Mouse (Mus musculus) kidney, postnatal 10 days (tissue): ENCODE results near the gene Zfp609.

Experiments used
- DNase-seq: peaks from one replicate; pipeline ENCODE4 v3.0.0; 2021; ENCODE audit warnings: mixed read lengths

Gene Zfp609

GRCm38 (mm10) chr9:65827344-65828015 lies at the start of gene Zfp609:
Gene Zfp609 (minus strand): TSS chr9:65827564.
- peak; percentile 97 for DNase-seq

GRCm38 (mm10) chr9:65859656-65860055 lies 32.3 kb upstream of the Zfp609 start:
- no peak for DNase-seq

GRCm38 (mm10) chr9:65850203-65850602 lies 22.8 kb upstream of the Zfp609 start:
- no peak for DNase-seq

- peak; percentile 53 for DNase-seq
Observed at GRCm38 (mm10) chr9:65848154-65848553, 20.8 kb upstream of the Zfp609 start.

- peak; percentile 57 for DNase-seq
Observed at GRCm38 (mm10) chr9:65844421-65845165, 17.2 kb upstream of the Zfp609 start.

- DNase-seq = no peak
Observed at GRCm38 (mm10) chr9:65839841-65840240, 12.5 kb upstream of the Zfp609 start.

GRCm38 (mm10) chr9:65836916-65837315 lies 9.6 kb upstream of the Zfp609 start:
- no peak for DNase-seq

GRCm38 (mm10) chr9:65834628-65835354 lies 7.4 kb upstream of the Zfp609 start:
- no peak for DNase-seq

- no peak for DNase-seq
Observed at GRCm38 (mm10) chr9:65833640-65834039, 6.3 kb upstream of the Zfp609 start.

- DNase-seq = no peak
Observed at GRCm38 (mm10) chr9:65833230-65833629, 5.9 kb upstream of the Zfp609 start.

- DNase-seq = no peak
Observed at GRCm38 (mm10) chr9:65832041-65832440, 4.7 kb upstream of the Zfp609 start.

GRCm38 (mm10) chr9:65831164-65831563 lies 3.8 kb upstream of the Zfp609 start:
- no peak for DNase-seq

GRCm38 (mm10) chr9:65830255-65830654 lies 2.9 kb upstream of the Zfp609 start:
- DNase-seq = no peak

- DNase-seq = peak; percentile 76
Observed at GRCm38 (mm10) chr9:65829410-65829809, 2.0 kb upstream of the Zfp609 start.

GRCm38 (mm10) chr9:65828511-65828910 lies 1.1 kb upstream of the Zfp609 start:
- no peak for DNase-seq

GRCm38 (mm10) chr9:65828016-65828403 lies 646 bp upstream of the Zfp609 start:
- DNase-seq = no peak

- peak; percentile 57 for DNase-seq
Observed at GRCm38 (mm10) chr9:65826588-65827343, 598 bp downstream of the Zfp609 start.

- DNase-seq = no peak
Observed at GRCm38 (mm10) chr9:65826226-65826587, 1.2 kb downstream of the Zfp609 start.

- no peak for DNase-seq
Observed at GRCm38 (mm10) chr9:65823716-65824462, 3.5 kb downstream of the Zfp609 start.

GRCm38 (mm10) chr9:65822011-65822410 lies 5.4 kb downstream of the Zfp609 start:
- no peak for DNase-seq

- no peak for DNase-seq
Observed at GRCm38 (mm10) chr9:65820301-65820700, 7.1 kb downstream of the Zfp609 start.

GRCm38 (mm10) chr9:65818402-65818801 lies 9.0 kb downstream of the Zfp609 start:
- no peak for DNase-seq
